Mouse (Mus musculus): ENCODE measurements at regions not wholly inside any gene's neighbourhood (a gene's known extent, or its start where the extent isn't known, plus 50 kb on each side); places are given as distances from the start of the nearest gene placed in this dataset.

DNA sequence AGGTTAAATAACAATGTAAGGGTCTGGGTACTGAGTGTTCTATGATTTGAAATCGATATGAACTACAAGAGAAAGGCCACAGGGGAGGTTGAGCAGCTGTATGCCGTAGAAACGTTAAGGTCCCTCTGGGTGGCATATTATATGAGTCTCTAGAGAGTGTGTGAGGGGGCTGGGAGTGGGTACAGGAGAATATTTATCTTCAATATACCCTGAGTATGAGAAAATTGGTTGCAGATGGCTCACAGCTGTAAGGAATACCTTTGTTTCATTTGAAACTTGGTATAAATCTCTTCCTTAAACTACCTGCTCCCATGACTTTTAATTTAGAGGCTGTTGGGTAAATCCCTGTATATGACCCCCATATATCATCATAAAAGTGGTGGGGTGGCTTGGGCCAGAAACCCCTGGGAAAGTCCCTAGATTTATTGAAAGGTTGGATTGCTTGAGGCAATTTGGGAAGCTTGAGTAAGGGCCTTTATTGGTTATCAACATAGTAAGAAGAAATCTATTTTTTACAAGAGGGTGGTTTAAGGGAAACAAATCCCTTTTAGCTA, 128.7 kb upstream of the Prkg2 start:
- no peak for DNase-seq

DNA sequence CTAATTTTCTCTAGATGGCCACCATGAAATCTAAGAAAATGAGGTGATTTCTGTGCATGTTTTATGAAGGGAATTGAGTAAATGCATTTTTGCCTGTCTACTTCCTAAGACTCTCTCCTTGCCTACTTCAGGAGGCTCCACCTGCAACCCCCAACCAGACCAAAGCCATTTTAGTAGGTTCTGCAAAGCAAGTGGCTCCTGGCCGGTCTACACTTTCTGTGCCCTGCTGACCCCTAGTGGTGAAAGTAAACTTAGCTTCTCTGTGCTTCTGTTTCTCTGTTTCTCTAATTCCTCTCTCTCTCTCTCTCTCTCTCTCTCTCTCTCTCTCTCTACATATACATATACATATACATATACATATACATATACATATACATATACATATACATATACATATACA, 120.8 kb upstream of the Prkg2 start:
- peak; percentile 79 to 82 for DNase-seq

DNA sequence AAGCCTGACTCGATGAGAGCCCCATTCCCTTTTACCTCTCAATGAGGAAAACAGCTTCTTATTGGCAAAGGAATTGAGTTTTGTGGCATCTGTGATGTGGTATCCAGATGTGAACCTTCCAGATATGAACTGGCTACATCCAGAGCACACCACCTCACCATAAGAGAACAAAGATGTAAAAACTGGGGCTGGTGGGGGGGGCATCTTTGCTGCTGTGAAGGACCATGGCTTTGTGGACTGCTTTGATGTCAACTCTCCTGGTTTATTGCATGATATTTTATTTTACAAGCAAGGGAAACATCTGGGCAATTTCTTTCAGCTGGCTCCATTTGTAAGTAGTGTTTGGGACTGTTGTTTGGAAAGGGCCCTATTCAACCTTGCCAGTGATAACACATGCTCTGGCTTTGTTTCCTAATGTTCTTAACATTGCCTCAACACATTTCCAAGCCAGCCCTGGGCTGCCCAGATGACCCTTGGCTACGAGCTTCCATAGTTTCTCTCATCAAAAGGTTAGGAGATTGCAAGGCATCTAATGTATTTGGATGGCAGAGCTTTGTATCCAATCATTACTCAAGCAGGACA, 116.2 kb upstream of the Prkg2 start:
- no peak for DNase-seq

DNA sequence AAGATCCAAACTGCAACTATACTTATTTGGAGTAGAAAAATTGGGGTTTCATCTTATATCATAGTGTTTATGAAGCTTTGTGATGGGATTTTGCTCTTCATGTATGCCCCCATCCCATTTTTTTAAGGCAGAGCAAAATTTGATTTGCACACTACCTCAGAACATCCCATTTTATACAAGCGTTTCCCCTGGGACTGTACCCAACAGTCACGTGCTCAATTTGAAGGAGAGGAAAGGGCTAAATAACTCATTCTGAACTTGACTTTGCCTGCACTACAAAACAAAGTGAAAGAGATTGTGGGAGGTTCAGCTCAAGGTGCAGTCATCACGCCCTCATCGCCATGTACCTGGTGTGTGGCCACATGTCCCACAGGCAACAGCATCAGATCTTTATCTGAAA, 115.1 kb upstream of the Prkg2 start:
- DNase-seq: no peak

DNA sequence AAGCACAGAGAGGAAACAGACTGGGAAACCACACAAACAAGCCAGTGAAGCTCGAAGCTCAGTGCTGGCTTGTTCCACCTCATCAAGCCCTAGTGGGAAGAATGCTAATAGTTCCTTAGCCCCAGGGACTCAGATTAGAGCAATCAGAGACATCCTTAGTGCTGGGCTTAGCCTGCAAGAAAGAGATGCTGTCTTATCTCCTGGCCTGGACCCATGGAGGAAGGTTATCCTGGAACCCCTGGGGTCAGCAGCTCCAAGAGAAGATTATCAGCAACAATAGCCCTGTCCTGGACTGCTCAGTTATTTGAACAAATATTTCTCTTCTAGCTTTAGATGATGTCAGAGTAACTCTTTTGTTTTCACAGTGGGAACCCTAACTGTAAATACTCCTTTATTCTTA, 112.8 kb upstream of the Prkg2 start:
- DNase-seq: no peak

DNA sequence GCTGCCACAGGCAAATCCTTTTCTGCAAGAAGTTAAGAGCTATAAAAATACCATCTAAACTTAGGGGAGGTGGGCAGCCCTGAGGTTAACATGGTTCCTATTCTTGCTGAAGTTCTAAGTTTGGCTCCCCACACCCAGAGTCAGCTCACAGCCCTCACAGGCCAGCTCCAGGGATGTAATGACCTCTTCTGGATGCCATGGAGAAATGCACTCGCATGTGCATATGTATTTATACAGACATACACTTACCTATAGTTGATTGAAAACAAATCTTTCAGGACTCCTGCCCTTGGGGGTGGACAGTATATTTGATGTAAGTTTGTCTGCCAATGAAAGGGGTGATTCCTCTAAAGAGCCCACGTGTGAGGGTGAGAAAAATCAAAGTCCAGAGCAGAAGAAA, 95.5 kb upstream of the Prkg2 start:
- DNase-seq: no peak

DNA sequence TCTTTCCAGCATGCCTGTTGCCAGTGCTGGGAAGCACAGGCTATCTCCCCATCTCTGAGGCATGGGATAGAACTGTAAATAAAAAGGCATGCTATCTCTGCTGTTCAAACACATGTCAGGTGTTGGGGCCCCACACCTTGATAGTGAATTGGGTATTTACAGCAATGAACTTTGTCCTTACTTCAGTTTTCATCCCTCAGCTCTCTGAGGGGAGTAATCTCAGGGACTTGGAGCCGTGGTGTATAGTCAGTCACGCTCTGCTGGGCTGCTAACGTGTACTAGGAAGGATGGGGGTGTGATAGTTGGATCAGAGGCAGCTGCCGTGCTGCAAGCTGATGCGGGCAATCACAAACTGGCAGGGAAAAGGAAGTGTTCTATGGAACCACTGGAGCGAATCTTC, 91.5 kb upstream of the Prkg2 start:
- no peak for DNase-seq

DNA sequence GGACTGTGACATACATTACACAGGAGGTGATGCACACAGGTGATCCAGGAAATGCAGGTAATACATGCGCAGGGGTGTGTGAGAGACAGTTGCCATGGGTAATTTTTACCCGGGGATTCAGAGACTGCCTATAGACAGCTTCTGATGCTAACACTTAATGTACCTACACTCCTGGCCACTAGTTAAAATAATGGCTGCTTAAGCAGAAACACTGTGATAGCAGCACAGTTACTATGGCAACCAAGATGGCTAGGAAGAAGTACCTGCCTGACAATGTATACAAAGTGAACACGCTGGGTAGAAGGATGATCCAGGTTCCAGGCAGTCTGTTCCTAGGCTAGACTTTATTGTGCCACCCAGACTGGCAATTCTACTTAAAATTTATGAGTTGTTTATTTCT, 88.3 kb upstream of the Prkg2 start:
- DNase-seq: no peak

DNA sequence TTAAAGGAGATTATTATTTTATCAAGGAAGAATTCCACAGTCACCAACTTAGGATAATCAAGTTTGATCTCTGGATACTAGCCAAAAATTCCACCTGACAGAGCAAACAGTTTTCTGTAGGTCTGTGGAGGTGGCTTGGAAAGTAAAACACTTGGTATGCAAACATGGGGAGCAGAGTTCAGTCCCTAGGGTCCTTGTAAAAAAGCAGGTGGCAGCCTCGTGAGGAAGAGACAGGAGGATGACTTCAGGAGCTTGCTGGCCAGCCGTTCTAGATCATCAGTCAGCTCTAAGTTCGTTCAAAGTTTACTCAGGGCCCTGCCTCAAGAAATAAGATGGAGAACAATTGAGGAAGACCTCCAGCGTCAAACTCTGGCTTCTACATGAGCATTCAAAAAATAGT, 74.6 kb upstream of the Prkg2 start:
- DNase-seq: no peak

DNA sequence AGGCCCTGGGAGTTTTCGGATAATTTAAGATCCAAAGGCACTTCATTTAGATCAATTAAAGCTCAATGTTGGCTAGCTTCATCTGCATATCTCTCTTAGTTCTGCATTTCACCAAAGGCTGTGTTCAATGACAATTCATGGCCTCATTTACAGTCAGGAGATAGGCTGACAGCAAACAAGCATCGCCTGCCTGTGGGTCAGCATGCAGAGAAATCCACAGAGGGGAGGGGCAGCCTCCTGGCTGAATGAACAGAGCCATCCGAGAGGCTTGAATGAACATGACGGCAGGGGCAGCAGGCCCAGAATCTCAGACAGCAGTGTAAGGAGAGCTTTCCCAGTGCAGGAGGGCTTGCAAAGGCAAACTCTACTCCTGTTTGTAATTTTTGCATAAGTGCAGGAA, 74.1 kb upstream of the Prkg2 start:
- DNase-seq: peak; percentile 45 to 47

DNA sequence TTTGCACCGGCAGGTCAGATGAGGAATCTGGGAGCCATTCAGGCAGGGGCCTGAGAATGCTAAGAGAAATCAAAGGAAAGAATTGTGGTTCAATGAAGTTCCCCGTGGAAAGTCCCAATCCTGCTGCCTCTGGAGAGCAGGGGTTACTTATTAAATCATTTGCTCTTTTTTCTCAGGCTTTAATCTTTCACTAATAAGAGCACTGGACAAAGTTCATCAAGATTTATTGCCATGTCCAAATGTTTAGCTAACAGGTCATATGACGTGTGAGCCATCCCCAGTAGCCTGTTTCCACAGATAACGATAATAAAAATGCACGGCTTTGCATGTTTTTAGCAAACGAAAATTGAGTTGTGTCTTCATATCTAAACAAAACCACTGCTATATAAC, 62.6 kb upstream of the Prkg2 start:
- DNase-seq: no peak

DNA sequence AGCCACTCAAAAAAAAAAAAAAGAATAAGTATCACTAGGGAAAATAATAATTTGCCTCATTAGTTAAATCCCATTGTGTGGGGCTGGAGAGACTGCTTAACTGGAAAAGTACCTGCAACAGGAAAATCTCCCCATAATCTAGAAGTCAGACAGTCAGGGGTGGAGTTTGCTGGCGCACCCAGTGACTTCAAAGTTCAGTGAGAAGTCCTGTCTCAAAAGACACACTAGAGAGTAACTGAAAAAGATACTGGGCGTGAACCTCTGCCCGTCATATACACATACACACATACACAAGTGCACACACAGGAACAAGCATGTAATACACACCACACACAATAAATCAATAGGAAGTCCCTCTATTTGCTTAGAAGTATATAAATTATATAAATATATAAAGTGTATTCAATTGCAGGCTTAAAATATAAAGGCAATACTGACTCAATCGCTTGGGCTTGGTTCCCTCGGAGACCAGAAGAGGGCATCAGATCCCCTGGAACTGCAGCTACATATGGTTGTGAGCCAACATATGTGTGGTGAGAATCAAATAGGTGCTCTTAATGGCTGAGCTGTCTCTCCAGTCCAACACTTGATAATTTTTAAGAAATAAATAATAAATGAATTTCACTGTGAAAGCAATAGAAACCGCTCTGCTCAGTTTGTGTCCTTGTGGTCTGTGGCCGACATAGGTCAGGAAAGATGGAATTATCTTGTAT, 62.0 kb upstream of the Prkg2 start:
- DNase-seq: no peak
